Mouse (Mus musculus) megakaryocyte progenitor cell, adult 5-6 weeks (primary cell): ENCODE measurements around the gene Cnnm3. TPM values are rescaled to one million over a fixed set of nuclear protein-coding genes. Genes with fewer than 3 reads are reported as not detected.

Experiments
- ATAC-seq: replicated peaks from 2 replicates; pipeline ENCODE4 v1.8.0; 2016; ENCODE audit warnings: mild to moderate bottlenecking, moderate TSS enrichment, inconsistent platforms; ENCODE audit not compliant: poor library complexity
- total RNA-seq, 2 experiments: library from RNA; stranded (forward) in 1 of 2; stranded (reverse) in 1 of 2; fragments of 157-497, 149-512 nt in 1 of 2; fragments of 200-1000 nt in 1 of 2; gene quantifications; 2 replicates each; pipeline versions ENCODE4 v1.2.3 to v1.2.4; 2015 to 2017

The Cnnm3 gene
- total RNA-seq, 2 experiments from 2014 or later: 13.0 TPM

DNA sequence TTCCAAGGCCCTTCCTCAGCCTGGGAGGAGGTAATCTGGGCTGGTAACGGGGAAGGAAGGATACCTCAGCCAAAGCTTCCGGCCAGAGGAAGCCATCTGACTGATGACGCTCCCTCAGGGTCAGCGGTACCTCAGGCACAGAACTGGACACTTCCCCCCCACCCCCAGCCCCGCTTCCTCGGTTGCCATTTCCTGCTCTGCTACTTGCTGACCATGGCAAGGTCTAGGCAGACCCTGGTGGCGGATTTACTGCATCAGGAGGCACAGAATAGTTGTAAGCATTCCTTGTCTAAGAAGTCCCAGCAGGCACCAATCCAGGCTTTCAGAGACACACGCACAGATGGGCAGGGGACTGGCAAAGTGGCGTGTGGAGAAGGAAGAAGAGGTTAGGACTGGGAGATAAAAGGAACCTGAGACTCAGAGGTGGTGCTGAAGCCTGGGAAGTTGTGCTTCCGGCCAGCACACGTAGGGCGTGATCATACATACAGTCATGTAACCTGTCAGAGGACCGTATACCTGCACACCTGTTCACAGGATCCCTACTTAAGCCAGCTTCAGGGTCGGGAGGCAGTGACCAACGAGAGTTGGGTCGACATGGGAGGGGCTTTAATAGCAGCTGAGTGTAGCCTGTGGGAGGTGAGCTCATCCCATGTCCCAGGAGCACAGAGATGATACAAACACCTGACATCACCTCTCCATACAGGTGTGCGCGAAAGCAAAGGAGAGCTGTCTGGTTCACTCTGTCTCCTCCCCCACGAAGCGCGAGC, 43.1 kb downstream of the Cnnm3 start:
- ATAC-seq: no peak

DNA sequence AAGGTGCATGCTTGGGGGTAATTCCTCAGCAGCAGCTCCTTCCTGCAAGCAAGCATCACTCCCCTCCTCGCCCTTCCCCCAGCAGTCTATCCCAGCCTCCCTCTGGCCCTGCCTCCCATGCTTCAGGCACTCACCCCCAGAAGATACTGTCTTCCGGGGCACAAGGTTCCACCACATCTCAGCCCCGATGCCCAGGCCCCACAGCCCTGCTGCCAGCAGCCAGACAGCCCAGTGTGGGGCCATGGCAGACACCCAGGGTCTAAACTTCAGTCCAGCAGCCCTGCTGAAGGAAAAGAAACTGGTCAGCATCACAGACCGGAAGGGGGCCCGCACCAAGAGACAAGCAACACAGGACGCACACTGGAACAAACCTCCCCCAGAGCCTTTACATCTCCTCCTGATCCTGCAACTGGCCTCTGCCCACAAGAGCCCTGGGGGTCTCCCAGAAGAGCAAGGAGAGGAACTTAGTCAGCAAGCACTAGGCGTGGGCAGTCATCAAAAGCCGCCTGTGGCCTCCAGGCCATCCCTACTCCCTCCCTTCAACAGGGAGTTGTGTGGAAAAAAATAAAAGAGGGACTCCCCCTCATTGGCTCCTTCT, 44.2 kb downstream of the Cnnm3 start:
- ATAC-seq: no peak

GRCm38 (mm10) chr1:36556553-36557456, 45.1 kb downstream of the Cnnm3 start:
- peak; percentile 61 for ATAC-seq

DNA sequence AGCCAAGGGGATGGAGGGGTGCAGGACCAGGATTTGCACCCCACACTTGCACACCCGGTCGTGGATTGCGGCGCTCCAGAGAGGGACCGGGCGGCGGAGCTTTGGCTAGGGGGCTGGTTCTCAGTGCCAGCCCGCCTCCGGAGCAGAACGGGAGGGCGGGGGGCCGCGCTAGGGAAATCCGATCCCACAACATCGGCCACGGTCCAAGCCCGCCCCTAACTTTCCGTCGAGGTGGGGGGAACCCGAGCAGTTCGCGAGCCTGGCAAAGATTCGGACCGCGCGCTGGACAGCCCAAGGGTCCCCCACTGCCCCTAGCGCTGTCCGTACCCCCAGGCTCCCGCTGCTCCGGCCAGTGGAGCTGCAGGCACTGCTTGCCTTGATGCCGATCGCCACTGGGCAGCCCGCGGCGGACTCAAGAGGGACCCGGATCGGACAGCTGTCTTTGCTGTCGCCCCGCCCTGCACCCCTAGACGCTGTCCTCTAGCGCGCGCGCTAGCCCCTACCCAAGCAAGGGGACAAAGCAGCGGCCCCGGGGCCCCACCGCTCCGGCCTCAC, 45.9 kb downstream of the Cnnm3 start:
- peak; percentile 12 for ATAC-seq

- ATAC-seq: 0 out of 2 replicates have a peak, but pooled peaks have one; percentile 9
Measured at GRCm38 (mm10) chr1:36558031-36558993, 46.6 kb downstream of the Cnnm3 start, which contains the start of gene Sema4c. TSS of gene Sema4c (minus strand) at chr1:36558349.

DNA sequence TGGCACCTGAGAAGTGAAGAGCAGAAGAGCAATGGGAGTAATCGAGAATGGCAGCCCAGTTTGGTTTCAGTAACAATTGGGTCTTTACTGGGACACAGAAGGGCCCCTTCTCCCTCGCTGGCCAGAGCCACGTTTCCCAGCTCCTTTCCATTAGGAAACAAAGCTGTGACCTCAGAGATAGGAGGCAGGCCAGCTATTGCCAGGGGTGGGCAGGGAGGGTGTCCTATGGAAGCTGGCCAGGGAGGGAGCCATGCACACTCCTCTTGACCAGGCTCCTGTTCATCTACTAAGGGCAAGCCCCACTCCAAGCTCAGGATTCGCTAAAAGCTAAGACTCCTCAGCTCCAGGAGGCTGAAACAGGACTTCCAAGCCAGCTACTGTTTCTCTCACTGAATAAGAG, 47.6 kb downstream of the Cnnm3 start:
- no peak for ATAC-seq

DNA sequence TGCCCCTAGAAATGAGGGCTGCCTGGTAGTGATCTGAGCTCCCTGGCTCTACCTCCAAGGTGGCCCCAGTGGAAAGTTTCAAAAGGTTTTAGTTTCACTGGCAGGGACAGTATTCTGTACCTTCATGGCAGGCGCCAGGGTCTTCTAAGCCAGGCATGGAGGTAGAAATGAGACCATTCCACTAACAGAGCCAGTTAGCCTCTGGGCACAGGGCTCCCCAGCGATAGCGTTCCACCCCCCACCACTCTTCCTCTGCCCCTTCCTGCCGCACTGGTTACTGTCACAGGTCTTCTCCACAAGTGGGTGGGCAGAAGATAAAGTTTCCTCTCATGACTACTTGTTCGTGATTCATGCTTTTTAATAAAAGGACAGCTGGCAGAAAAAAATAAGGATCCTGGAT, 48.2 kb downstream of the Cnnm3 start:
- ATAC-seq: no peak

GRCm38 (mm10) chr1:36560903-36561302, 49.2 kb downstream of the Cnnm3 start:
- no peak for ATAC-seq

DNA sequence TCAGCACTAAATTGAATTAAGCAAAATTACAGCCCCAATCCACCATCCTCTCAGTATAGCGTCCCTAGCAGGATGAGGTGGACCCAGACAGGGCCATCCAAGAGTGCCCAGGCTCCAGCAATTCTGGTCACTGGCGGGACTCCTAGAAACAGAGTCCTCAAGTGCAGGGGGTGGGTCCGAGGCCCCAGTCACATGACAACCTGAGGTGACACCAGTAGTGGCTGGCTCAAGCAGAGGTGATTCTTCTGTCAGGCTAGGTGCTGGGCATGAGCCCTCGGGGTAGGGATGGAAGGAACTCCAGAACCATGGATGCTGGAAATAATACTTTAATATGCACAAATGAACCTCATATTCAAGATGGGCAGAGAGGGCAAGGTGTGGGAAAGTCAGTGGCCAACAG, 50.7 kb downstream of the Cnnm3 start:
- ATAC-seq: no peak

DNA sequence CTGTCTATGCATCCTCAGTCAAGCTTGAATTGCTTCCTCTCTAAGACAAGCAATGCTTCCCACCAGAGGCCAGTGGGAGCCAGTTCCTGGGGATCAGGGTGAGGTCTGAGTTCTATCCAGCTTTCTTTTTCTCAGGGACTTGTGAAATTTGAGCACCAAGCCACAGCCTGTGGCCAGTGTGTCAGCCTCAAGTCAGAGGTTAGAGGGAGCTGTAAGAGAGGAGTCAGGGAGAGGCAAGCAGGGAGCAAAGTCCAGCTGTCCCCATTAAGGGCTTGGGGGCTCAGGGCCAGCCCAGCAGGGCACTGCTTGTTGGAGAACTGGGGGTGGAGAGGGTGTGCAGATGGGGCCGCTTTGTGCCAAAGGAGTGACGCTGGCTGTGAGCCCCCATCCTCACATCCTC, 51.5 kb downstream of the Cnnm3 start:
- no peak for ATAC-seq

- no peak for ATAC-seq
Measured at GRCm38 (mm10) chr1:36563632-36564031, 52.0 kb downstream of the Cnnm3 start.

- ATAC-seq: no peak
Measured at GRCm38 (mm10) chr1:36564101-36564500, 52.4 kb downstream of the Cnnm3 start.

DNA sequence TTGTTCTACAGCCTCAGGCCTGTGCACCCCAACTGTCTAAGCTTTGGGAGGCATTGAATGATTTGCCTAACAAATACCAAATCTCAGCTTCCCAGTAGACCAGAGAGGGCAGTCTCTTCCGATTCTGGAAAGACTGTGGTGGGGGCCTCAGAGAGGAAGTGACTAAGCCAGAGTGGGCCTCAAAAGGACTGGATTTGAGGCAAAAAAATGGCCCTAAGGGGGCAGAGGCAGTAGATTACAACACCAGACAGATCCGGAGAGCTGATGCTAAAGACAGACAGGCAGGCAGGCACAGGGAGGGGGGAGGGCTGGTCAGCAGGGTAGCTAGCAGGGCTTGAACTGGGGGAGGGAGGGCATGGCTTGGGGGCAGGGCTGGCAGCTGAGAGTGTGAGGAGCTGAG, 54.8 kb downstream of the Cnnm3 start:
- ATAC-seq: peak; percentile 67

- ATAC-seq: no peak
Measured at GRCm38 (mm10) chr1:36567818-36568603, 56.3 kb downstream of the Cnnm3 start.

DNA sequence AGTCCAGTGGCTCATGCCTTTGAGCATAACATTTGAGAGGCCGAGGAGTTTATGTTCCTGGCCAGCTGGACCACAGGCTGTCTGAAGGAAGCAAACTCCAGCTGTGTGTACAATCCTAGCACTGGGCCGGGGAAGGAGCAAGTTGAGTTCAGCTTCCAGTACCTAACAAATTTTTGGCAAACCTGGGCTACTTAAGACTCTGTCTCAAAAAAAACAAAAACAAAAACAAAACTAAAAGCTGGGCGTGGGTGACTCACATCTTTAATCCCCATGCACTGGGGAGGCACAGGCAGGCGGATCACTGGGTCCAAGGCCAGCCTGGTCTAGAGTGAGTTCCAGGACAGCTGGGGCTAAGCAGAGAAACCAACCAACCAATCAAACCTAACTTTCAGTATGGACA, 57.1 kb downstream of the Cnnm3 start:
- no peak for ATAC-seq

DNA sequence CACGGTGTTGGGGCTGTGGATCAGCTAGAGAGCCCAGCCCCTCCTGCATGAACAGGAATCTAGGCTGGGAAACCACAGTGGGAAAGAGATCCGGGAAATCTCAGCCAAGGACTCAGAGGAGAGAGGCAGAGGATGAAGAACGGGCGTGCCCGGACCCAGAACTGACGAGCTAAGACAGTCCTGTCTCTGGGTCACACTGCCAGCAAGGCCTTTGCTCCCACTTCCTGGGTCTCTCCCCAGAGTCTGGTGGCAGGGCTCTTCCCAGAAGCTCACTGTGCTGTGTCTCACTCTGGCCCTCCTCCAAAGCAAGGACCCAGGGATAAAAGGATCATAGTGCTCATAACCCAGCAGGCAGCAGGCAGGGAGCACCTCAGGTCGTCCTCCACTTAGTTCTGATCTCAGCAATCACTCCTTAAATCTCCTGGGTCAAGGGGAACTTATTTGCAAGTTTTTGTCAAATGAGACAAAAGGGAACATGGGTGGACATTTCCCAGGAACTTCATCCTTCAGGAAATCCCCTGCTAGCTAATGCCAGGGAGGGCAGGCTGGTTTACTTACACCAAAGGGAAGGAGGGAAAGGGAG, 58.1 kb downstream of the Cnnm3 start:
- no peak for ATAC-seq

- no peak for ATAC-seq
Measured at GRCm38 (mm10) chr1:36570320-36570719, 58.7 kb downstream of the Cnnm3 start.

GRCm38 (mm10) chr1:36571627-36572026, 60.0 kb downstream of the Cnnm3 start:
- ATAC-seq: peak; percentile 73

DNA sequence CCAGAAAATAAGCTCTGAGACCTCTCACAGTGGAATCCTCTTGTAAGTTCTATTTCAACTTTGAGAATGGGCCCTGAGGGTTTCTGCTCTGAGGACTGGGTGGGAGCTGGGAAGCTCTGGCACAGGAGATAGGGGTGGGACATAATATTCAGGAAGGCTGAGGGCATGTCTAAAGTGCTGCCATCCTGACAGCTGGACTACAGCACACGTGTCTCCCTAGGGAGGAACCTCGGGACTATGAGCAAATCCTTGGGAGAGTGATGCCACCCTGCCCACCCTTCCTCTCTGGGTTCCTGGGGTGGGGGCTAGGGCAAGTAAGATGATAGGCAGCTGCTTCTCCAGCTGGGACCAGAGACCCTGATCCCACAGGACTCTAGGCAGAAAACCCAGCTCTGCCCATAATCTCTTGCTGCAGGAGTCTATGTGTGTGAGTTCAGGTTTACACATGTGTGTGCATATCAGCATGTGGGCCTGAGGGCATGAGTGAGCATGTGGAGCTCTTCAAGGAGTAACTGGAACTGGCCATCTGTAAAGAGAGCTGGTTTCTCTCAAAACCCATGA, 60.6 kb downstream of the Cnnm3 start:
- ATAC-seq: no peak
